Mouse (Mus musculus) G1E (cell line): Measurements from ENCODE around the gene Syn3. TPM values are rescaled to one million over a fixed set of nuclear protein-coding genes. Genes with fewer than 3 reads are reported as not detected.

ENCODE experiments used
- ATAC-seq: 2 replicates; pipeline ENCODE4 v1.8.0; 2016; ENCODE audit warnings: mild to moderate bottlenecking; ENCODE audit not compliant: insufficient number of reproducible peaks, poor library complexity, low FRiP score, severe bottlenecking; ENCODE audit errors: extremely low read depth
- DNase-seq: peaks from one replicate; pipeline ENCODE4 v3.0.0; 2012; ENCODE audit warnings: low spot score
- H3K27me3 ChIP-seq: 2 replicates; pipeline ENCODE4 v1.6.1; 2012; ENCODE audit warnings: mild to moderate bottlenecking, low read length, inconsistent platforms; ENCODE audit not compliant: insufficient read depth
- H3K36me3 ChIP-seq: replicated peaks from 2 replicates; pipeline ENCODE3; 2012; ENCODE audit warnings: mild to moderate bottlenecking, inconsistent platforms
- H3K4me1 ChIP-seq: 2 replicates; pipeline ENCODE4 v1.6.1; 2012; ENCODE audit warnings: low read depth, low read length, inconsistent platforms, mixed read lengths; ENCODE audit not compliant: insufficient read depth
- H3K4me3 ChIP-seq: 2 replicates; pipeline ENCODE4 v1.5.1; 2012; ENCODE audit warnings: low read depth, mild to moderate bottlenecking, inconsistent platforms, low read length, moderate library complexity, mixed read lengths
- H3K9me3 ChIP-seq: replicated peaks from 2 replicates; pipeline ENCODE4 v1.6.1; 2012; ENCODE audit warnings: inconsistent platforms
- CTCF ChIP-seq: IDR thresholded peaks from 2 replicates; pipeline ENCODE4 v1.5.1; 2012; ENCODE audit warnings: low read depth, low read length, inconsistent platforms, mixed read lengths
- GATA1 ChIP-seq: IDR thresholded peaks from 2 replicates; pipeline ENCODE4 v1.6.1; 2012; ENCODE audit warnings: borderline replicate concordance, low read length, inconsistent platforms, mixed read lengths
- GATA2 ChIP-seq: IDR thresholded peaks from 2 replicates; pipeline ENCODE4 v1.6.1; 2012; ENCODE audit warnings: low read depth, low read length, inconsistent platforms, borderline replicate concordance
- POLR2AphosphoS5 ChIP-seq: IDR thresholded peaks from 2 replicates; pipeline ENCODE4 v1.6.1; 2012; ENCODE audit warnings: low read depth, low read length, inconsistent platforms; ENCODE audit not compliant: insufficient replicate concordance
- TAL1 ChIP-seq: conservative IDR thresholded peaks from 2 replicates; pipeline ENCODE4 v1.6.1; 2012; ENCODE audit warnings: low read depth, low read length, inconsistent platforms, mixed read lengths
- polyA plus RNA-seq: library from polyadenylated mRNA; stranded (reverse); fragments of >175 nt; gene quantifications from 2 replicates; pipeline ENCODE4 v1.2.3, GENCODE M21; 2012
- total RNA-seq, 2 experiments: library from RNA; stranded (forward) in 1 of 2; stranded (reverse) in 1 of 2; fragments of 200-1000 nt in 1 of 2; fragments of >200 nt in 1 of 2; fragmentation: Nextera tagmentation in 1 of 2; gene quantifications; 2 replicates each; pipeline ENCODE4 v1.2.3; 2014 to 2017

Syn3 gene
- total and polyA plus RNA-seq, 3 experiments: 0.44 TPM; not detected in 2

DNA sequence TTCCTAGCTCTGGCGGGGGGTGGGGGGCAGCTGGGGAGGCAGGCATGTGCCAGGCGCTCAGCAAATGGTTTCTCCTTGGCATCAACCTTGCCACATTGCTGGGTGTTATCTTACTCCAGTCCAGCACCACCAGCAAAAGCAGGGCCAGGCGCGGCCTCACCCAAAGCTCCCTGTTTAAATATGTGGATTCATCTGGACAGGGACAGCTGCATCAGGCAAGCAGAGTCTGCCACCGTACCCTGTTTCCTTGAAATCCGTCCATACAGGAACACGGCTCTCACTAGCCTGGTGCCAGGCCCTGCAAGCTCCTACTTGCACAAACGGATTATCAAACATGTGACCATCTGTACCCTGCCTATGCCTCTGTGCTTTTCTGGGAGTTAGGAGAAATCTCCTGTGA is 177.5 kb downstream of the Syn3 start:
- no peak for DNase-seq
- H3K36me3 ChIP-seq: peaks cover 74% of the 10 kb centered on the region
- no peaks in the 10 kb centered on the region for H3K27me3 ChIP-seq
- H3K9me3 ChIP-seq: peaks cover 3% of the 10 kb centered on the region; the same call in 1 of the 2 replicates
- TF ChIP-seq TAL1 (no peak), POLR2AphosphoS5 (no peak), CTCF (no peak), GATA2 (no peak), GATA1 (no peak)
- no peak overlapping the region for H3K4me3 ChIP-seq
- no peak for ATAC-seq
- H3K4me1 ChIP-seq: peaks cover 9% of the 10 kb centered on the region; the same call in 1 of the 2 replicates

- TF ChIP-seq CTCF (no peak), TAL1 (no peak)
- DNase-seq (no peak), ATAC-seq (no peak)
- Histone ChIP-seq H3K4me1 (0 out of 2 replicates have a peak, but pooled peaks cover 5% of the 10 kb centered on the region), H3K36me3 (peaks cover 77% of the 10 kb centered on the region), H3K9me3 (no peaks in the 10 kb centered on the region), H3K27me3 (no peaks in the 10 kb centered on the region), H3K4me3 (no peak overlapping the region)
Measured at GRCm38 (mm10) chr10:86320204-86320603, 178.5 kb downstream of the Syn3 start.

DNA sequence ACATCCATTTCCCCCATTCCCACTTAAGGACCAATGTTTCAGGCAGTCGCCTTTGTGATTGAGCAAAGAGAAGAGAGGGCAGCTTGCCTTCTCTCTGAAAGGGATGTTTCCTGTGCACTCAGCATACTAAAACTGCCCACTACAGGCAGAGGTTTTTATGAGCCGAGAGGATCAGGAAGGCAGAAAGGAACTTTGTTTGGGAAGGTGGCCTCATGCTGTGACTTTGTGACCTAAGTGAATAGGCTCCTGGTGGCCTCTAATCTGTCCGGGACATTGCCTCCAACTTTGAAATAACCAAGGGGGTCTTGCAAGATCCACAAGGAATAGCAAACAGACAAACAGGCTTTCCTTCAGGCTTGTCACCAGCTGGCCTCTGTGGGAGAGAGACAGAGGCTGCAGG is 179.2 kb downstream of the Syn3 start:
- Histone ChIP-seq H3K27me3 (no peaks in the 10 kb centered on the region), H3K9me3 (no peaks in the 10 kb centered on the region), H3K36me3 (peaks cover 83% of the 10 kb centered on the region), H3K4me3 (no peak overlapping the region), H3K4me1 (0 out of 2 replicates have a peak, but pooled peaks cover 5% of the 10 kb centered on the region)
- no peak for TF ChIP-seq TAL1
- no peak for TF ChIP-seq POLR2AphosphoS5
- TF ChIP-seq CTCF: no peak
- TF ChIP-seq GATA1: no peak
- DNase-seq (no peak), ATAC-seq (no peak)

- H3K4me1 ChIP-seq: peaks cover 5% of the 10 kb centered on the region; the same call in 1 of the 2 replicates
- ATAC-seq (no peak), DNase-seq (no peak)
- H3K4me3 ChIP-seq: no peak overlapping the region
- TF ChIP-seq TAL1 (no peak), GATA2 (no peak), GATA1 (no peak), CTCF (no peak), POLR2AphosphoS5 (no peak)
- no peaks in the 10 kb centered on the region for H3K9me3 ChIP-seq
- H3K36me3 ChIP-seq: peaks cover 85% of the 10 kb centered on the region
- H3K27me3 ChIP-seq: no peaks in the 10 kb centered on the region
Measured at GRCm38 (mm10) chr10:86318552-86319140, 180.1 kb downstream of the Syn3 start.

DNA sequence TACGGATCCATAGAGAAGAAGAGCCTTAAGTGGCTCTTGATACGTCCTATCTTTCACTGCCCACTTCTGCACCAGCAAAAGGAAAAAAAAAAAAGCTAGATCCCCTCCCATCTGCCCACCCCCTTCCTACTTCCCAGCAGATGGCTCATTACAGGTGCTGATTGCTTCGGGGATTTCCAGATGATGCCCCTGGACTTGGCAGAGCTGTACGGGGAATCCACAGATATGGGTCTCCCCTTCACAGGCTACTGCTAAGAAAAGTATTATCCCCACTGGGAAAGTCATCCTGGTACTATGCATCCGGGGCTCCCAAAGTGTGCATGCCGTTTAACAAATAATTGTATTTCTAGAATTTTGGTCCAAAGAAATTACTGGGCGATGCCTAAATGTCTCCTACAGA is 181.1 kb downstream of the Syn3 start:
- Histone ChIP-seq H3K36me3 (peaks cover 83% of the 10 kb centered on the region), H3K27me3 (no peaks in the 10 kb centered on the region), H3K4me3 (no peak overlapping the region), H3K9me3 (no peaks in the 10 kb centered on the region), H3K4me1 (peaks cover 4% of the 10 kb centered on the region; the same call in 1 of the 2 replicates)
- DNase-seq: no peak
- ATAC-seq: no peak
- no peak for TF ChIP-seq POLR2AphosphoS5
- no peak for TF ChIP-seq TAL1
- TF ChIP-seq GATA2: no peak
- no peak for TF ChIP-seq CTCF
- TF ChIP-seq GATA1: no peak

DNA sequence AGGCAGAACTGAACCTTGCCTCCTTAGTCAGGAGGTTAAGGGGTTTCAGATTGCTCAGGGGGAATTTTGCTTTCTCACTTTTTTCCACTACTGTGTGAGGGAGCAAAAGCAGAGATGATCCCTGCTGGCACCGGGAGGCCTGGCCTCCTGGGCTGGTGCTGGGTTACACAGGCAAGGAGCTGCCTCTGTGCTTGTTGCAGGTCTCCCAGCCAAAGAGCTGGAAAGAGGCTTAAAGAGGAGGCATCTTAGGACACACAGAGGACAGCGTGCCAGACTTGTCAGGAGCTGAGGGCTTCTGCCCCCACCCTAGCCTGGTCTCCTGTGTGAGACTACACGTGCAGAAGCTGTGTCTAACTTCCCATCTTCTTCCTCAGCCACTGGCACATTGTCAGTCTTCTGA is 183.2 kb downstream of the Syn3 start:
- Histone ChIP-seq H3K36me3 (peaks cover 73% of the 10 kb centered on the region), H3K4me3 (no peak overlapping the region), H3K4me1 (peaks cover 6% of the 10 kb centered on the region; the same call in 1 of the 2 replicates), H3K9me3 (no peaks in the 10 kb centered on the region), H3K27me3 (no peaks in the 10 kb centered on the region)
- no peak for DNase-seq
- TF ChIP-seq TAL1 (no peak), GATA1 (no peak), CTCF (no peak), POLR2AphosphoS5 (no peak)
- no peak for ATAC-seq
